Mouse (Mus musculus) erythroid progenitor cell, adult 5-6 weeks (primary cell): ENCODE measurements around the gene Ugdh. TPM values are rescaled to one million over a fixed set of nuclear protein-coding genes. Genes with fewer than 3 reads are reported as not detected.

ENCODE experiments used
- ATAC-seq: replicated peaks from 2 replicates; pipeline ENCODE4 v1.8.0; 2016; ENCODE audit warnings: moderate number of reproducible peaks, mild to moderate bottlenecking, moderate TSS enrichment, inconsistent platforms; ENCODE audit not compliant: poor library complexity, low FRiP score, severe bottlenecking
- total RNA-seq, 2 experiments: library from RNA; stranded (forward) in 1 of 2; stranded (reverse) in 1 of 2; fragments of 150-400 nt in 1 of 2; fragments of 186-747, 209-891 nt in 1 of 2; gene quantifications; 2 replicates each; pipeline versions ENCODE4 v1.2.3 to v1.2.4; 2015 to 2017; ENCODE audit warnings: low replicate concordance in 2 of 2

The Ugdh gene
- total RNA-seq, 2 experiments from 2014 or later: 17.6 to 18.0 TPM

GRCm38 (mm10) chr5:65434471-65435362 is 1.0 kb downstream of the Ugdh start:
- no peak for ATAC-seq

GRCm38 (mm10) chr5:65429441-65429840 is 6.3 kb downstream of the Ugdh start:
- ATAC-seq: no peak

- ATAC-seq: no peak
Observed at GRCm38 (mm10) chr5:65428321-65428720, 7.4 kb downstream of the Ugdh start.

GRCm38 (mm10) chr5:65425251-65425650 is 10.5 kb downstream of the Ugdh start:
- no peak for ATAC-seq

GRCm38 (mm10) chr5:65424215-65424614 is 11.5 kb downstream of the Ugdh start:
- no peak for ATAC-seq

- no peak for ATAC-seq
Observed at GRCm38 (mm10) chr5:65422803-65423202, 12.9 kb downstream of the Ugdh start.

GRCm38 (mm10) chr5:65420822-65421221 is 14.9 kb downstream of the Ugdh start:
- ATAC-seq: 0 out of 2 replicates have a peak, but pooled peaks have one; percentile 46

- no peak for ATAC-seq
Observed at GRCm38 (mm10) chr5:65419136-65419535, 16.6 kb downstream of the Ugdh start.

- ATAC-seq: peak; percentile 97
Observed at GRCm38 (mm10) chr5:65415653-65416458, 19.9 kb downstream of the Ugdh start.

- ATAC-seq: no peak
Observed at GRCm38 (mm10) chr5:65407989-65408388, 27.8 kb downstream of the Ugdh start.

- peak; percentile 89 for ATAC-seq
Observed at GRCm38 (mm10) chr5:65401251-65401994, 34.3 kb downstream of the Ugdh start.

- no peak for ATAC-seq
Observed at GRCm38 (mm10) chr5:65394425-65394824, 41.3 kb downstream of the Ugdh start.

GRCm38 (mm10) chr5:65391753-65392152 is 44.0 kb downstream of the Ugdh start:
- ATAC-seq: peak; percentile 51; the same call in 1 of the 2 replicates

- ATAC-seq: peak; percentile 98
Observed at GRCm38 (mm10) chr5:65390648-65391644, 44.8 kb downstream of the Ugdh start, which contains the start of the genes Rpl9 and Lias. Rpl9 (minus strand) TSS chr5:65391444. Lias (plus strand) TSS chr5:65391497.

- no peak for ATAC-seq
Observed at GRCm38 (mm10) chr5:65387008-65387867, 48.5 kb downstream of the Ugdh start.

- no peak for ATAC-seq
Observed at GRCm38 (mm10) chr5:65385704-65386103, 50.0 kb downstream of the Ugdh start.

GRCm38 (mm10) chr5:65374746-65375145 is 61.0 kb downstream of the Ugdh start:
- no peak for ATAC-seq

- no peak for ATAC-seq
Observed at GRCm38 (mm10) chr5:65371551-65371950, 64.2 kb downstream of the Ugdh start.
